Mouse (Mus musculus): ENCODE measurements around the gene Ankfy1. TPM values are rescaled to one million over a fixed set of nuclear protein-coding genes. Genes with fewer than 3 reads are reported as not detected.
A peak's percentile ranks its signal among the peaks of the same experiment; 100 is the strongest.

Gene Ankfy1
- polyA plus RNA-seq, 1 experiment from 2014 or later = 26.9 TPM

DNA sequence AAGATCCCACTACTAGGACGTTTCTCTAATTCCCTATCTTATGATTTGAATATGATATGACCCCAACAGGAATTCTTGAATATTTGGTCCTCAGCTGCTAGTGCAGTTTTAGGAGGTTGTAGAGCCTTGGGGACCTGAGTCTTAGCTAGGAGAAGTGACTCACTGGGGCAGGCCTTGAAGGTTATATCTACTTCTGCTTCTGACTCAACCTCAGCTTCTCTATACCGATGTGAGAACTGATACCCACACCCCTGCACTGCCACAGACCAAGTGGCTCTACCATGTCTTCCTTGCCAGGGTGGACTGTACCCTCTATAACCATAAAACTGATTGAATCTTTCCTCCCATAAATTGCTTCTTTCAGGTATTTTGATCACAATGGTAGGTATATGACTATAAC is 92.3 kb downstream of the Ankfy1 start:
- WGBS = 71% methylated on average over 2 of the region's 2 CpGs
- no peak overlapping the region for H3K4me2 ChIP-seq (ENCODE audit: low read depth, severe bottlenecking)

GRCm38 (mm10) chr11:72782503-72782902 is 92.7 kb downstream of the Ankfy1 start:
- DNase-seq (ENCODE audit: low spot score) (no peak), ATAC-seq (ENCODE audit: insufficient number of reproducible peaks, low FRiP score, low TSS enrichment, low read depth) (no peak)
- WGBS = 87% methylated on average over 3 of the region's 3 CpGs
- no peaks in the 10 kb centered on the region for H3K27me3 ChIP-seq (ENCODE audit: control insufficient read depth, insufficient read depth, low read length)
- no peaks in the 10 kb centered on the region for H3K9me3 ChIP-seq (ENCODE audit: control insufficient read depth, low read length)
- H3K36me3 ChIP-seq (ENCODE audit: control insufficient read depth, insufficient read depth, low read length) = no peaks in the 10 kb centered on the region
- no peak overlapping the region for H3K4me2 ChIP-seq (ENCODE audit: low read depth, severe bottlenecking)
- H3K9ac ChIP-seq (ENCODE audit: low read length) = no peak overlapping the region
- no peak overlapping the region for H3K27ac ChIP-seq (replicated peaks; ENCODE audit: low read depth, low read length)
- no peaks in the 10 kb centered on the region for H3K4me1 ChIP-seq (ENCODE audit: control insufficient read depth, insufficient read depth, low read length)
- H3K4me3 ChIP-seq (ENCODE audit: low read depth, low read length) = no peak overlapping the region

More for the DNA sequence above, 92.3 kb downstream of the Ankfy1 start:
- Histone ChIP-seq H3K27ac (replicated peaks; ENCODE audit: low read depth, low read length) (no peak overlapping the region), H3K9me3 (ENCODE audit: control insufficient read depth, low read length) (no peaks in the 10 kb centered on the region), H3K4me1 (ENCODE audit: control insufficient read depth, insufficient read depth, low read length) (no peaks in the 10 kb centered on the region), H3K9ac (ENCODE audit: low read length) (no peak overlapping the region), H3K27me3 (ENCODE audit: control insufficient read depth, insufficient read depth, low read length) (no peaks in the 10 kb centered on the region), H3K36me3 (ENCODE audit: control insufficient read depth, insufficient read depth, low read length) (no peaks in the 10 kb centered on the region), H3K4me3 (ENCODE audit: low read depth, low read length) (no peak overlapping the region)
- ATAC-seq (ENCODE audit: insufficient number of reproducible peaks, low FRiP score, low TSS enrichment, low read depth) = no peak
- no peak for DNase-seq (ENCODE audit: low spot score)

- Histone ChIP-seq H3K27ac (replicated peaks; ENCODE audit: low read depth, low read length) (no peak overlapping the region), H3K9me3 (ENCODE audit: control insufficient read depth, low read length) (no peaks in the 10 kb centered on the region), H3K27me3 (ENCODE audit: control insufficient read depth, insufficient read depth, low read length) (no peaks in the 10 kb centered on the region), H3K9ac (ENCODE audit: low read length) (no peak overlapping the region), H3K36me3 (ENCODE audit: control insufficient read depth, insufficient read depth, low read length) (no peaks in the 10 kb centered on the region), H3K4me2 (ENCODE audit: low read depth, severe bottlenecking) (no peak overlapping the region), H3K4me3 (ENCODE audit: low read depth, low read length) (no peak overlapping the region), H3K4me1 (ENCODE audit: control insufficient read depth, insufficient read depth, low read length) (no peaks in the 10 kb centered on the region)
- DNase-seq (ENCODE audit: low spot score) (no peak), ATAC-seq (ENCODE audit: insufficient number of reproducible peaks, low FRiP score, low TSS enrichment, low read depth) (no peak)
Measured at GRCm38 (mm10) chr11:72792033-72792432, 102.2 kb downstream of the Ankfy1 start.

- Histone ChIP-seq H3K36me3 (ENCODE audit: control insufficient read depth, insufficient read depth, low read length) (no peaks in the 10 kb centered on the region), H3K4me3 (ENCODE audit: low read depth, low read length) (peak overlapping the region; percentile 98), H3K27me3 (ENCODE audit: control insufficient read depth, insufficient read depth, low read length) (no peaks in the 10 kb centered on the region), H3K27ac (replicated peaks; ENCODE audit: low read depth, low read length) (no peak overlapping the region; the same call in 1 of the 2 replicates), H3K4me1 (ENCODE audit: control insufficient read depth, insufficient read depth, low read length) (no peaks in the 10 kb centered on the region), H3K4me2 (ENCODE audit: low read depth, severe bottlenecking) (peak overlapping the region; percentile 79), H3K9me3 (ENCODE audit: control insufficient read depth, low read length) (no peaks in the 10 kb centered on the region), H3K9ac (ENCODE audit: low read length) (peak overlapping the region; percentile 90)
- 20% methylated on average over 14 of the region's 14 CpGs for WGBS
- no peak for DNase-seq (ENCODE audit: low spot score)
- peak; percentile 33; the same call in 1 of the 2 replicates for ATAC-seq (ENCODE audit: insufficient number of reproducible peaks, low FRiP score, low TSS enrichment, low read depth)
Measured at GRCm38 (mm10) chr11:72795149-72795454, 105.3 kb downstream of the Ankfy1 start.

GRCm38 (mm10) chr11:72795455-72796295 is 105.9 kb downstream of the Ankfy1 start, which contains the start of the genes Cyb5d2 and Zzef1:
Cyb5d2 (minus strand) TSS chr11:72796142.
Zzef1 (plus strand) TSS chr11:72796226.
- Histone ChIP-seq H3K9me3 (ENCODE audit: control insufficient read depth, low read length) (no peaks in the 10 kb centered on the region), H3K27ac (replicated peaks; ENCODE audit: low read depth, low read length) (peak within 1 kb of the TSS; percentile 68; the same call in 1 of the 2 replicates), H3K27me3 (ENCODE audit: control insufficient read depth, insufficient read depth, low read length) (no peaks in the 10 kb centered on the region), H3K4me3 (ENCODE audit: low read depth, low read length) (peak within 1 kb of the TSS; percentile 98), H3K4me2 (ENCODE audit: low read depth, severe bottlenecking) (peak within 1 kb of the TSS; percentile 82), H3K9ac (ENCODE audit: low read length) (peak within 1 kb of the TSS; percentile 90), H3K4me1 (ENCODE audit: control insufficient read depth, insufficient read depth, low read length) (no peaks in the 10 kb centered on the region), H3K36me3 (ENCODE audit: control insufficient read depth, insufficient read depth, low read length) (no peaks in the 10 kb centered on the region)
- DNase-seq (ENCODE audit: low spot score) (peak; percentile 92), ATAC-seq (ENCODE audit: insufficient number of reproducible peaks, low FRiP score, low TSS enrichment, low read depth) (peak; percentile 90)
- under 1% methylated on average over 69 of the region's 69 CpGs for WGBS

- H3K9ac ChIP-seq (ENCODE audit: low read length) = peak overlapping the region; percentile 77
- ATAC-seq (ENCODE audit: insufficient number of reproducible peaks, low FRiP score, low TSS enrichment, low read depth) = no peak; the same call in 1 of the 2 replicates
- no peaks in the 10 kb centered on the region for H3K36me3 ChIP-seq (ENCODE audit: control insufficient read depth, insufficient read depth, low read length)
- H3K4me1 ChIP-seq (ENCODE audit: control insufficient read depth, insufficient read depth, low read length) = no peaks in the 10 kb centered on the region
- no peak overlapping the region for H3K27ac ChIP-seq (replicated peaks; ENCODE audit: low read depth, low read length)
- H3K4me2 ChIP-seq (ENCODE audit: low read depth, severe bottlenecking) = peak overlapping the region; percentile 82
- no peaks in the 10 kb centered on the region for H3K27me3 ChIP-seq (ENCODE audit: control insufficient read depth, insufficient read depth, low read length)
- under 1% methylated on average over 39 of the region's 42 CpGs for WGBS
- H3K9me3 ChIP-seq (ENCODE audit: control insufficient read depth, low read length) = no peaks in the 10 kb centered on the region
- no peak for DNase-seq (ENCODE audit: low spot score)
- H3K4me3 ChIP-seq (ENCODE audit: low read depth, low read length) = peak overlapping the region; percentile 98
Measured at GRCm38 (mm10) chr11:72796296-72796687, 106.5 kb downstream of the Ankfy1 start.

GRCm38 (mm10) chr11:72796773-72797338 is 107.0 kb downstream of the Ankfy1 start:
- 20% methylated on average over 10 of the region's 10 CpGs for WGBS
- ATAC-seq (ENCODE audit: insufficient number of reproducible peaks, low FRiP score, low TSS enrichment, low read depth) (no peak), DNase-seq (ENCODE audit: low spot score) (no peak)
- Histone ChIP-seq H3K9me3 (ENCODE audit: control insufficient read depth, low read length) (no peaks in the 10 kb centered on the region), H3K27ac (replicated peaks; ENCODE audit: low read depth, low read length) (no peak overlapping the region), H3K27me3 (ENCODE audit: control insufficient read depth, insufficient read depth, low read length) (no peaks in the 10 kb centered on the region), H3K9ac (ENCODE audit: low read length) (peak overlapping the region; percentile 77), H3K4me3 (ENCODE audit: low read depth, low read length) (peak overlapping the region; percentile 98), H3K36me3 (ENCODE audit: control insufficient read depth, insufficient read depth, low read length) (no peaks in the 10 kb centered on the region), H3K4me2 (ENCODE audit: low read depth, severe bottlenecking) (peak overlapping the region; percentile 82), H3K4me1 (ENCODE audit: control insufficient read depth, insufficient read depth, low read length) (no peaks in the 10 kb centered on the region)

DNA sequence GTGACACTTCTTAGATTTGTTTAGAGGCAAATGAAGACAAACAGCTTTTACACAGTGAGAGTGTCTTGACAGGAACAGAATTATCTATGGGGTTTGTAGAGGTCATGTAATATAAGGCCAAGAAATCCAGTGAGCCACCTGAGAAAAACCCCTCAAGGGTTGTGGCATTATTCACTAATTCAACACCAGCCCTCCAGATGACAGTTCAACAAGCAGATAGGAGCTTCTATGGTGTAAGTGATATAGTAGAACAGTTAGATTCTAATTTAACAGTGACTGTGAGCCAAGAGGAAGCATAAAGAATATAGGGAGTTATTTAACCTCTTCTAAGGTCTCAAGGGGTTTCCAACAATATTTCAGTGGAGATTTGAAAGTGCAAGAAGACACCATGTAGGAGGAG is 108.3 kb downstream of the Ankfy1 start:
- DNase-seq (ENCODE audit: low spot score) (no peak), ATAC-seq (ENCODE audit: insufficient number of reproducible peaks, low FRiP score, low TSS enrichment, low read depth) (no peak)
- Histone ChIP-seq H3K4me2 (ENCODE audit: low read depth, severe bottlenecking) (no peak overlapping the region), H3K27me3 (ENCODE audit: control insufficient read depth, insufficient read depth, low read length) (no peaks in the 10 kb centered on the region), H3K27ac (replicated peaks; ENCODE audit: low read depth, low read length) (no peak overlapping the region), H3K36me3 (ENCODE audit: control insufficient read depth, insufficient read depth, low read length) (no peaks in the 10 kb centered on the region), H3K4me1 (ENCODE audit: control insufficient read depth, insufficient read depth, low read length) (no peaks in the 10 kb centered on the region), H3K4me3 (ENCODE audit: low read depth, low read length) (no peak overlapping the region), H3K9ac (ENCODE audit: low read length) (no peak overlapping the region), H3K9me3 (ENCODE audit: control insufficient read depth, low read length) (no peaks in the 10 kb centered on the region)
